Mouse (Mus musculus): ENCODE results near the gene CN725425. TPM values are rescaled to one million over a fixed set of nuclear protein-coding genes. Genes with fewer than 3 reads are reported as not detected.

CN725425 gene
- polyA plus RNA-seq (2015; fragmentation: Nextera tagmentation; extraction: Ambion mirVana): not detected in 2 replicates

DNA sequence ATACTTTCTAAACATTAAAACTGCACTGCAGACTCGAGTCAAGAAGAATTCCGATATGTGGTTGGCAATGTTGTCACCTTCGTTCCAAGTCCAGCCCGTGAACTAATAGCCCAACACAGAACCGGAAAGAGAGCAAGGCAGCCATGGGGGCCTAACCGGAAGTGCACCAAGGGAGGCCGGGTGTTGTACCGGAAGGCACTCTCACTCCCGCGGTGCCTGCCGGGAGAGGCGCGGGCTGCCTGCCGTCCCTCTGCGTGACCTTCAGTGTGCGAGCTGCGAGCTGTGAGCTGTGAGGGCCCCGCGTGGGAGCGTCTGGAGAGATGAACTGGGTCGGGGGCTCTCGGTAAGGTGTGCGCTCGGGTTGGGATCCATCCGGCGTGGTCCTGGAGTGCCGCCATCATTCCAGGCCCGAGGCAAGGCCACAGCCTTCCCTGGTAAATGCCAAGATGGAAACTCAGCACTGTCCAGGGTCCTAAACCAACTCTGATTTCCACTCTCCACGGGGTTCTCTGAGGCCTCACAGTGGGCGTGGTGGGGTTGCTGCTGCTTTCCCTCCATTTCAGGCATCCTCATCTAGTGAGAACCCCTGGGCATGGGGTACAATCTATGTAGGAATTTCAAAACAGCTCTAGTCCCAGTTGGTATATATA lies at the start of gene CN725425:
Gene CN725425 (plus strand): TSS at position 239 of the 650 bp plus-strand sequence.
- H3K9ac ChIP-seq (ENCODE audit: low read depth, low read length): no peak within 1 kb of the TSS
- H3K36me3 ChIP-seq (ENCODE audit: control insufficient read depth, insufficient read depth, low read length): no peaks in the 10 kb centered on the region
- no peak within 1 kb of the TSS for H3K4me3 ChIP-seq (ENCODE audit: low read depth, low read length)
- no peak within 1 kb of the TSS for H3K4me2 ChIP-seq (ENCODE audit: low read length)
- no peaks in the 10 kb centered on the region for H3K27me3 ChIP-seq (ENCODE audit: control insufficient read depth, insufficient read depth, low read depth, low read length)
- H3K27ac ChIP-seq (ENCODE audit: low read length): no peak within 1 kb of the TSS
- H3K4me1 ChIP-seq (ENCODE audit: control insufficient read depth, insufficient read depth, low read length): no peaks in the 10 kb centered on the region
- 96% methylated on average over 30 of the region's 30 CpGs for WGBS
- H3K9me3 ChIP-seq (replicated peaks; ENCODE audit: control insufficient read depth, low read length, poor library complexity, severe bottlenecking): no peaks in the 10 kb centered on the region
- no peak for ATAC-seq

DNA sequence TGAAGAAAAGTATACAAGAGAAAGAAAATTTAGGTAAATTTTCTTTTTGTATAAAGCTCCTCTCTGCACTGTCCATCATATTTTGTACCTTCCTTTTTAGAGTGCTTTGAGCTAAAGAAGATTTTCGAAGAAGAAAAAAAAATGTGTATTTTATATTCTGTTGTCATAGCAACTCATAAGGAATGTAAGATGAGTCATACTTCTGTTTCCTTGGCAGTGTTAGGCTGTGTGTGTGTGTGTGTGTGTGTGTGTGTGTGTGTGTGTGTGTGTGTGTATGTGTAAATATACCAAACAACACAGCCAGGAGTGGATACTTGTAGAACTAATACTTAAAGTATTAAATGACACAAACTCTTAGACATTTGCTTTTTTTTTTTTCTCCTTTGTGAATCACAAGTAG lies 46.7 kb upstream of the CN725425 start:
- 0 out of 2 replicates have a peak, but pooled peaks have one; percentile 48 for ATAC-seq
- H3K27me3 ChIP-seq (ENCODE audit: control insufficient read depth, insufficient read depth, low read depth, low read length): no peaks in the 10 kb centered on the region
- WGBS: 50% methylated on average over 1 of the region's 1 CpGs
- no peak overlapping the region for H3K9ac ChIP-seq (ENCODE audit: low read depth, low read length)
- peaks cover 5% of the 10 kb centered on the region for H3K36me3 ChIP-seq (ENCODE audit: control insufficient read depth, insufficient read depth, low read length)
- no peak overlapping the region for H3K27ac ChIP-seq (ENCODE audit: low read length)
- H3K4me3 ChIP-seq (ENCODE audit: low read depth, low read length): no peak overlapping the region
- H3K4me2 ChIP-seq (ENCODE audit: low read length): no peak overlapping the region
- H3K9me3 ChIP-seq (replicated peaks; ENCODE audit: control insufficient read depth, low read length, poor library complexity, severe bottlenecking): peaks cover 4% of the 10 kb centered on the region; the same call in 1 of the 2 replicates
- peaks cover 2% of the 10 kb centered on the region; the same call in 1 of the 2 replicates for H3K4me1 ChIP-seq (ENCODE audit: control insufficient read depth, insufficient read depth, low read length)

DNA sequence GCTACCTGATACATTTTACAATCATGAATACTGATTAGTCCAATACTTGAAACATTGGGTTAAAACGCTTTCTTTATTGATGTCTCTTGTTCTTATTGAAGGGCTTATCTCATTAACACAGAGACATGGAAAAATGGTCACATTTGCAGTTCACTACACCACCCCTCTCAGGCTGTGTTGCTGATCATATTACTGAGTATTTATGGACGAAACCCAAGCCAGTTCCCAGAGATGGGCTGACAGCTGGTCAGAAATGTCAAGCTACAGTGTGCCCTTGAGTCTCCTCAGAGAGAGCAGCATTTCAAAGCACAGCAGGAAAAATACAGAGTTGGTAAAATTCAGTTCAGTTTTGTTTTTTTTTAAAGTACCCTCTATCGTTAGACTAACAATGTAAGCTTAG lies 46.0 kb upstream of the CN725425 start:
- H3K27me3 ChIP-seq (ENCODE audit: control insufficient read depth, insufficient read depth, low read depth, low read length): no peaks in the 10 kb centered on the region
- no peak overlapping the region for H3K4me2 ChIP-seq (ENCODE audit: low read length)
- H3K4me1 ChIP-seq (ENCODE audit: control insufficient read depth, insufficient read depth, low read length): peaks cover 2% of the 10 kb centered on the region; the same call in 1 of the 2 replicates
- H3K36me3 ChIP-seq (ENCODE audit: control insufficient read depth, insufficient read depth, low read length): peaks cover 5% of the 10 kb centered on the region
- no peak overlapping the region for H3K9ac ChIP-seq (ENCODE audit: low read depth, low read length)
- no peak overlapping the region for H3K4me3 ChIP-seq (ENCODE audit: low read depth, low read length)
- H3K27ac ChIP-seq (ENCODE audit: low read length): no peak overlapping the region
- no peak for ATAC-seq
- peaks cover 4% of the 10 kb centered on the region; the same call in 1 of the 2 replicates for H3K9me3 ChIP-seq (replicated peaks; ENCODE audit: control insufficient read depth, low read length, poor library complexity, severe bottlenecking)
- 66% methylated on average over 3 of the region's 3 CpGs for WGBS

DNA sequence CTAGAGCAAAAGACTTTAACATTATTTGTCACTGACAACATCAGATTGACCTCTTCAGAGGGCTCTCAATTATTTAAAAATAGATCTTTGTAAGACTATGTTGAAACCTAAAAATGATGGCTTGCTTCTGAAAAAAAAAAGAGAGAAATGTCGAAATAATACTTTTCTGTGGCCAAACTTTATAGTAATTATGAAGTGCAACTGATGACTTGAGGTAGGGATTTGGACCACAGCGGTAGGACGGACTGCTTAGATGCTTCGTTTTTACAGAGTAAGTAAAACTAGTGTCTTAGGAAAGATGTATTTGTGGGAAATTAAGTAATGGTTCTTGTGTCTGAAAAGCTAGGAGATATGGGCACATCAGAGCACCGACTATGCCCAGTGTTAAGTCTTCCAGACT lies 38.1 kb upstream of the CN725425 start:
- Histone ChIP-seq H3K9me3 (replicated peaks; ENCODE audit: control insufficient read depth, low read length, poor library complexity, severe bottlenecking) (0 out of 2 replicates have a peak, but pooled peaks cover 1% of the 10 kb centered on the region), H3K4me2 (ENCODE audit: low read length) (no peak overlapping the region), H3K27ac (ENCODE audit: low read length) (no peak overlapping the region), H3K4me3 (ENCODE audit: low read depth, low read length) (no peak overlapping the region), H3K9ac (ENCODE audit: low read depth, low read length) (no peak overlapping the region), H3K27me3 (ENCODE audit: control insufficient read depth, insufficient read depth, low read depth, low read length) (no peaks in the 10 kb centered on the region), H3K36me3 (ENCODE audit: control insufficient read depth, insufficient read depth, low read length) (no peaks in the 10 kb centered on the region), H3K4me1 (ENCODE audit: control insufficient read depth, insufficient read depth, low read length) (no peaks in the 10 kb centered on the region)
- WGBS: 93% methylated on average over 5 of the region's 5 CpGs
- ATAC-seq: no peak

DNA sequence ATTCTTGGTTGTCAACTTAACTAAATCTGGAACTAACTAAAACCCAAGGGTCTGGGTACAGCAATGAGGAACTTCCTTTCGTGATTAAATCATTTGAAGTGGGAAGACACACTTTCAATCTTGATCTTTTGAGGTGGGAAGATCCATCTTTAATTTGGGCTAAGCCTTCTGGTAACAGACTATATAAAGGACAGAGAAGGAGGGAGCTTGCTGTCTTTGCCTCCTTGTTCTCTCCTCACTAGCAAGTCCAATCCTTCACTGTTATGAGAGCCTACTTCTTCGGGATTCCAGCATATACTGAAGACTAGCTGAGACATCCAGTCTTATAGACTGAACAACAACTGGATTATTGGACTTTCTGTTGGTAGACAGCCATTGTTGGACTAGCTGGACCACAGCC lies 35.8 kb upstream of the CN725425 start:
- no peak for ATAC-seq
- H3K27me3 ChIP-seq (ENCODE audit: control insufficient read depth, insufficient read depth, low read depth, low read length): no peaks in the 10 kb centered on the region
- WGBS: 82% methylated on average over 2 of the region's 2 CpGs

DNA sequence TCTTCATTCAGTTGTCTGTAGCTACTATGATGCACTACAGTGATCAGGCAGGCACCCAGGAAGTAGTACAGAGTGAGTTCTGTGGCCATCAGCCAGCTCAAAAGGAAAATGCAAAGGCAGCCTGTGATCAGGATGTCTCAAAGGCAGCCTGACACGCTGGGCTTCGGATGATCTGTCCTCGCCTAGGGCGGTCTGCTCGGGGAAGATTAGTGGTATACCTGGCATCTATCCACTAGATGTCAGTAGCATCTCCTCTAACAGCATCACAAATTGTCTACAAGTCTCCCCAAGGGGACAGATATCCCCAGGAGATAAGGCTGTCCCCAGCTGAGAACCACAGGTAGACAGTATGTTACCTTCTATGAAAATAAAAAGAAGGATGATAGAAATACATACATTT lies 34.3 kb upstream of the CN725425 start:
- Histone ChIP-seq H3K4me2 (ENCODE audit: low read length) (no peak overlapping the region), H3K4me1 (ENCODE audit: control insufficient read depth, insufficient read depth, low read length) (no peaks in the 10 kb centered on the region), H3K9me3 (replicated peaks; ENCODE audit: control insufficient read depth, low read length, poor library complexity, severe bottlenecking) (no peaks in the 10 kb centered on the region), H3K27me3 (ENCODE audit: control insufficient read depth, insufficient read depth, low read depth, low read length) (no peaks in the 10 kb centered on the region), H3K4me3 (ENCODE audit: low read depth, low read length) (no peak overlapping the region), H3K36me3 (ENCODE audit: control insufficient read depth, insufficient read depth, low read length) (no peaks in the 10 kb centered on the region), H3K27ac (ENCODE audit: low read length) (no peak overlapping the region), H3K9ac (ENCODE audit: low read depth, low read length) (no peak overlapping the region)
- ATAC-seq: peak; percentile 75
- WGBS: 3% methylated on average over 5 of the region's 5 CpGs

More for the DNA sequence above, 35.8 kb upstream of the CN725425 start:
- Histone ChIP-seq H3K27ac (ENCODE audit: low read length) (no peak overlapping the region), H3K4me2 (ENCODE audit: low read length) (no peak overlapping the region), H3K4me1 (ENCODE audit: control insufficient read depth, insufficient read depth, low read length) (no peaks in the 10 kb centered on the region), H3K4me3 (ENCODE audit: low read depth, low read length) (no peak overlapping the region), H3K9me3 (replicated peaks; ENCODE audit: control insufficient read depth, low read length, poor library complexity, severe bottlenecking) (no peaks in the 10 kb centered on the region), H3K9ac (ENCODE audit: low read depth, low read length) (no peak overlapping the region), H3K36me3 (ENCODE audit: control insufficient read depth, insufficient read depth, low read length) (no peaks in the 10 kb centered on the region)

DNA sequence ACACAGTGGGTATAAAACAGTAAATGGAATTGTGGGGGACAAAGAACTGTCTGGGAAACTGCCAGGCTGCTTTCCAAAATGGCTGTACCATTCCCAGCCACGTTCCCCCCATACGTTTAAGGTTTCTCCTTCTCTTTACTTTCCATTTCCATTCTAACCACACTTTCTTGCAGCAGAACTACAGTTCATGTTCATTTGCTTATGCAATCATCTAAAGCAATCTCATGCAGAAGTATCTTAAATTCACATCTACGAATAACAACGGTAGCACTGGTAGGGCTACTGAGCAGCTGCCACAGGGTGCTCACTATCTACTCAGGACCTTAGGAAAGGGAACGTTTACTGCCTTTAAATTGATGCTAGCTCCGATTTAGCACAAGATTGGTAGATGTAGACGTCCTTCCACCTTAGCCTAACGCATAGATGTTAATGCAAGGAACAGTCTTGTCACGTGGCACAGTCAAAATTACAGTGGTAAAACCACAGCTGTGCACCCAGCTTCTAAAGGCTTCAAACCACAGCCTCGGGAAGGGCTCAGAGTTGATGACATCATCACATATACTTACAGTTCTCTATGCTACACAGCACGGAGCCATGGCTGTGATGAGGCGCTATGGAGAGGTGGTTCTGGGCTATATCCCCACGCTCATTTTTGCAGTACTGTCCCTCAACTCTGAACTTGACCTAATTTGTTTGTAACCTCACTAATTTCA lies 31.3 kb upstream of the CN725425 start:
- Histone ChIP-seq H3K4me2 (ENCODE audit: low read length) (no peak overlapping the region), H3K27me3 (ENCODE audit: control insufficient read depth, insufficient read depth, low read depth, low read length) (no peaks in the 10 kb centered on the region), H3K36me3 (ENCODE audit: control insufficient read depth, insufficient read depth, low read length) (no peaks in the 10 kb centered on the region), H3K9ac (ENCODE audit: low read depth, low read length) (no peak overlapping the region), H3K4me3 (ENCODE audit: low read depth, low read length) (no peak overlapping the region), H3K27ac (ENCODE audit: low read length) (no peak overlapping the region), H3K4me1 (ENCODE audit: control insufficient read depth, insufficient read depth, low read length) (no peaks in the 10 kb centered on the region), H3K9me3 (replicated peaks; ENCODE audit: control insufficient read depth, low read length, poor library complexity, severe bottlenecking) (no peaks in the 10 kb centered on the region)
- ATAC-seq: no peak
- WGBS: 92% methylated on average over 13 of the region's 13 CpGs

DNA sequence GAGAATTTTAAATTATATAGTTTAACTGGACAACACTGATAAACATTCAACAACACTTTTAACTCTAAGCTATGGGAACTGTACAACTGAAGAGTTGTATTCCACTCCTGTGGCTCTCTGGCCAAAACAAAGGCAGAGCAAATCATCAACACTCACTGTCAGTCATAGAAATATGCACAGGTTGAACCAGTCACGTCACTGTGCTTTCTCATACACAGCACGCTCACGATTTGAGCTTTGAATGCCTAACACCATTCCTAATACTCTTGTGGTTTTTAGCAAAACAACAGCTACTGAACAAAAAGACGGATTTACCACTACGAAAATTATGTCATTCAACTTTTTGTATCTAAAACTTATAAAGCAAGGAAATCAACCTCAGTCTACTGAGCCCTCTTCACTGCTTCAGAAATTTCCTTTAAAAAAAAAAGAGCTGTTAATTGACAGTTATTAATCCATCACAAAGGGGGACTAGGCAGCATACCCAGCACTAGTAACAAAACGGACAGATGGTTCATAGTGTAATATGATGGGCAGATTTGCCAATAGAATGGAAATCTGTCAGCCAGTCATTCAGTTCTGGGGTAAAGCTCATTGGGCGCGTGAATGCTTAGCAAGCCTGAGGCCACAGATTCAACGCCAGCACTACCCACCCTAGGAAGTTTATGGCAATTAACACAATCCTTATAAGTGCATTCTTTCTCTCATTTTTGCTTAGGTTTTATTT lies 28.5 kb upstream of the CN725425 start:
- H3K36me3 ChIP-seq (ENCODE audit: control insufficient read depth, insufficient read depth, low read length): no peaks in the 10 kb centered on the region
- no peak for ATAC-seq
- WGBS: 53% methylated on average over 9 of the region's 9 CpGs
- no peak overlapping the region for H3K27ac ChIP-seq (ENCODE audit: low read length)
- H3K4me2 ChIP-seq (ENCODE audit: low read length): no peak overlapping the region
- no peaks in the 10 kb centered on the region for H3K27me3 ChIP-seq (ENCODE audit: control insufficient read depth, insufficient read depth, low read depth, low read length)
- no peak overlapping the region for H3K4me3 ChIP-seq (ENCODE audit: low read depth, low read length)
- no peaks in the 10 kb centered on the region for H3K9me3 ChIP-seq (replicated peaks; ENCODE audit: control insufficient read depth, low read length, poor library complexity, severe bottlenecking)
- no peaks in the 10 kb centered on the region for H3K4me1 ChIP-seq (ENCODE audit: control insufficient read depth, insufficient read depth, low read length)
- H3K9ac ChIP-seq (ENCODE audit: low read depth, low read length): no peak overlapping the region

DNA sequence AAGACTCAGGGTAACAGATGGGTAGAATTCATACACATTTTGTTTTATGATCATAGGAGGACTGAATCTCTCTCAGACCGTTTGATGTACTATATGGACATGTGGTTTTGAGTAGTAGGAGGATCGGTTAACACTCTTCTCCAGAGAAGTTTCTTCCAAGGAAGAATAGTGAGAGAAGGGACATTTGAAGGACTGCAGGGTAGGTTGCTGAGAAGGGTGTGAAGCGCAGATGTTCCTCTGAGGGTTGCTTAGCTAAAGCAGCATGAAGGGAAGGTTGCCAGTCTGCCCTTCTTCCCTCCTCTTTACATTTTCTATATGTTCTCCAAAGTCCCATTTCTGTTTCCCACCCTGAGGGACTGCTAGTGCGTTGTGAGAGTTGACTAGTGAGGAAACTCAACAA lies 28.0 kb upstream of the CN725425 start:
- no peaks in the 10 kb centered on the region for H3K36me3 ChIP-seq (ENCODE audit: control insufficient read depth, insufficient read depth, low read length)
- 79% methylated on average over 4 of the region's 4 CpGs for WGBS
- H3K27ac ChIP-seq (ENCODE audit: low read length): no peak overlapping the region
- H3K27me3 ChIP-seq (ENCODE audit: control insufficient read depth, insufficient read depth, low read depth, low read length): no peaks in the 10 kb centered on the region
- no peaks in the 10 kb centered on the region for H3K4me1 ChIP-seq (ENCODE audit: control insufficient read depth, insufficient read depth, low read length)
- no peaks in the 10 kb centered on the region for H3K9me3 ChIP-seq (replicated peaks; ENCODE audit: control insufficient read depth, low read length, poor library complexity, severe bottlenecking)
- ATAC-seq: no peak
- no peak overlapping the region for H3K4me2 ChIP-seq (ENCODE audit: low read length)
- no peak overlapping the region for H3K9ac ChIP-seq (ENCODE audit: low read depth, low read length)
- H3K4me3 ChIP-seq (ENCODE audit: low read depth, low read length): no peak overlapping the region
